Mouse (Mus musculus): ENCODE results near the gene 9530068E07Rik.

DNA sequence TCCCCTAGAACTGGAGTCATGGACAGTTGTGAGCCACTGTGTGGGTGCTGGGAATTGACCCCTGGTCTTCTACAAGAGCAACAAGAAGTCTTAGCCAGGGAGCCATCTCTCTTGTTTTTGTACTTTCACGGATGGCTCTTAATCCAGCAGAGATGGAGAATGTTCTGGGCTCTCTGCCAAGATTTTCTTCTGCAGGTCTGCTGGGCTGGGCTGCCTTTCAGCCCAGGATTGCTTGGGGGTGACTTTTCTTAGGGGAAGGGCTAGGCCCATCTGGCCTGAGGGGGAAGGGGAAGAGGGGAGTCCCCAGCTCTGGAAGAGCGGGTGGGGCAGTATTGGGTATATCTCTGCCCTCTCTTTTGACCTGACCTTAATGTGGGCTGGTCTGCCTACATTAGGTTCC lies 25.7 kb upstream of the 9530068E07Rik start:
- TF ChIP-seq GATA1 (IDR thresholded peaks at IDR 0.05; ENCODE audit: borderline replicate concordance, low read length): no peak
- no peak for TF ChIP-seq CTCF (IDR thresholded peaks at IDR 0.05; ENCODE audit: low read depth, low read length)
- TF ChIP-seq GATA2 (IDR thresholded peaks at IDR 0.05; ENCODE audit: borderline replicate concordance, low read depth, low read length): no peak
- no peak for TF ChIP-seq POLR2AphosphoS5 (IDR thresholded peaks at IDR 0.05; ENCODE audit: insufficient replicate concordance, low read depth, low read length)
- no peak for TF ChIP-seq TAL1 (conservative IDR thresholded peaks at IDR 0.05; ENCODE audit: low read depth, low read length)

Measured in G1E (cell line).